Mouse (Mus musculus): ENCODE measurements around the gene Plcb1. TPM values are rescaled to one million over a fixed set of nuclear protein-coding genes. Genes with fewer than 3 reads are reported as not detected.
A peak's percentile ranks its signal among the peaks of the same experiment; 100 is the strongest.

Gene Plcb1
- polyA plus RNA-seq, 1 experiment from 2014 or later: 11.8 TPM

DNA sequence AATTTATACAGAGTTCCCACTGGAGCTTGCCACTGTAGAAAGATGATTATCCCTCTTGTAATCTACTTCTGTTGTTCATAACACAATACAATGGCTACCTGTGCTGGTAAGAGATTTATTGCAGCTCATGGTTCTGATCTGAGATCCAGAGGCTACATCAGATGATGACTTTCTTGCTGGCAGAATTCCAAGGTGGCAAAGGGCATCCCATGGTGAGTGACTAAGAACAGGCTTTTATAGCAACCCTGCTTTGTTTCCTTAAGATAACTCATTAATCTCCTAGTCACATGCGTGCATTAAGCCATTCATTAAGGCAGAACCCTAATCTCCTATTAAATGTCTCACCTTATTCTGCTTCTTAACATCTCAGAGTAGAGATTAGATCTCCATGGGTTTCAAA lies 618.2 kb downstream of the Plcb1 start:
- Histone ChIP-seq H3K9ac (ENCODE audit: low read length) (no peak overlapping the region), H3K9me3 (ENCODE audit: control insufficient read depth, low read length) (no peaks in the 10 kb centered on the region), H3K4me1 (replicated peaks; ENCODE audit: control insufficient read depth, insufficient read depth, low read length) (no peaks in the 10 kb centered on the region), H3K4me2 (ENCODE audit: low read depth, low read length) (no peak overlapping the region), H3K27ac (ENCODE audit: low read length) (no peak overlapping the region), H3K36me3 (ENCODE audit: control insufficient read depth, insufficient read depth, low read length) (no peaks in the 10 kb centered on the region), H3K4me3 (ENCODE audit: low read length) (no peak overlapping the region), H3K27me3 (ENCODE audit: control insufficient read depth, insufficient read depth, low read depth, low read length) (no peaks in the 10 kb centered on the region)
- ATAC-seq (ENCODE audit: low read depth): no peak
- WGBS: 74% methylated on average over 1 of the region's 1 CpGs

DNA sequence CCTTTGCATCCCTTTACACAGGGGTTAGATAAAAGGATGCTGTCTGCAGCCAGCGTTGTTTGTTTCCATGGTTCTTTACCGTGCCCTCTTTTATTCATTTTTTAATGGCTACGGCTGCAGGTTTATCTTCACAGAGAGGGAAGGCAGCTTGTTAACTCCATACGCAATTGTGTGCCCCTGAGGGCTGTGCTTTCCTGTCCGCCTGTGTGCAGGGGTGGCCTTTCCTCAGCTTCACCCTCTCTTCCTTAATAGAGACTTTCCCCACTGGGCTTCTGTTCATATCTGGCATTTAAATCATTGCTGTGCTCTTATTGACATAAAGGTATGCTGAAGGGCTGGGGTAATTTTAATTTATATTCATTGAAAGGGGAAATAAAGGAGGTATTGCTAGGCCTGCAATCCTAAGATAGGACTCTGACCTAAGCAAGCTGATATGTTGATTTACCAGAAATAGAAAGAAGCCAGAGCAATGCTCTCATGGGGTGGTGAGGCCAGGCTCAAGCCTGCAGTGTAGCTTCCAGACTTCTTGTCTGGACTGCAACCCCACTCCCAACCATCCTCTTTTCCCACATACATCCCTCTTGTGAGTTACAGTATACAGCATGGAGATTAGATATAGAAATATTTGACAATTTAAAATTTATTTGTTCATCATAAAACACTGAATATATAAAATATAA lies 623.7 kb downstream of the Plcb1 start:
- WGBS: 78% methylated on average over 5 of the region's 5 CpGs
- Histone ChIP-seq H3K4me2 (ENCODE audit: low read depth, low read length) (no peak overlapping the region), H3K4me3 (ENCODE audit: low read length) (no peak overlapping the region), H3K27me3 (ENCODE audit: control insufficient read depth, insufficient read depth, low read depth, low read length) (no peaks in the 10 kb centered on the region), H3K9ac (ENCODE audit: low read length) (no peak overlapping the region), H3K36me3 (ENCODE audit: control insufficient read depth, insufficient read depth, low read length) (no peaks in the 10 kb centered on the region), H3K27ac (ENCODE audit: low read length) (no peak overlapping the region), H3K4me1 (replicated peaks; ENCODE audit: control insufficient read depth, insufficient read depth, low read length) (no peaks in the 10 kb centered on the region), H3K9me3 (ENCODE audit: control insufficient read depth, low read length) (no peaks in the 10 kb centered on the region)
- no peak for ATAC-seq (ENCODE audit: low read depth)

DNA sequence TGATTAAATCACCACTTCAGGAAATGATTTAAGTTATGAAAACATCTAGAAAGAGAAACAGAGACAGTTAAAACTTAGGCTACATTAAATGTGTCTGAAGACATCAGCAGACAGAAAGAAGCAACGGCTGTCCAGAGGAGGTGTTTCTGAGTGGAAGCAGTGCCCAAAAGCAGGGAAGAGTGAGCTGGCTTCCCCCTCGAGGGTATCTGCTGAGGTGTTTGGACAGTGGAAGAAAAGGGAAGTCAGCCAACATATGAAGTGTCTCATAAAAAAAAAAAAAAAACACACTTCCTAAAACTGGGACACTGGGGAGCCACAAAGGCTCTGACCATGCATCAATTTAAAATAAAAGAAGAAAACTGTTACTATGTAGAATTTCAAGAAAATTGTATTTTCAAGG lies 625.8 kb downstream of the Plcb1 start:
- Histone ChIP-seq H3K4me1 (replicated peaks; ENCODE audit: control insufficient read depth, insufficient read depth, low read length) (no peaks in the 10 kb centered on the region), H3K36me3 (ENCODE audit: control insufficient read depth, insufficient read depth, low read length) (no peaks in the 10 kb centered on the region), H3K4me3 (ENCODE audit: low read length) (no peak overlapping the region), H3K4me2 (ENCODE audit: low read depth, low read length) (no peak overlapping the region), H3K27ac (ENCODE audit: low read length) (no peak overlapping the region), H3K27me3 (ENCODE audit: control insufficient read depth, insufficient read depth, low read depth, low read length) (no peaks in the 10 kb centered on the region), H3K9ac (ENCODE audit: low read length) (no peak overlapping the region), H3K9me3 (ENCODE audit: control insufficient read depth, low read length) (no peaks in the 10 kb centered on the region)
- ATAC-seq (ENCODE audit: low read depth): no peak
- WGBS: 11% methylated on average over 2 of the region's 2 CpGs

DNA sequence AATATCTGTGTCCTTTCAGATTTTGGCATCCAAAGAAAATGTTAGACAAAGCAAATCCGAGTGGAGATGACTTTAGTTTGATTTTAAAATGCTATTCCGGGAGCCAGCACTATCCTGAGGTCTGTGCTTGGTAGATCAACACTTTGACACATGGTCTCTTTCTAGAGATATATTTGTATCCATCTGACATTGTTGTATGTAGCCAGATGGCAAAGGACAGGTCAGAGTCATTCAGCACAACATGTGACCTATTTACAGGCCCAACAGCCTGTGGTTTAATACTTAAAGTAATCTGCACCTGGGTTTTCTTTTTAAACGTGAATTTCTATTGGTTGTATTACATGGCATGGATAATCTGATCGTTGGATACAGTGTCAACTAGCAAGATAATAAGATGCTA lies 629.3 kb downstream of the Plcb1 start:
- H3K36me3 ChIP-seq (ENCODE audit: control insufficient read depth, insufficient read depth, low read length): no peaks in the 10 kb centered on the region
- H3K4me2 ChIP-seq (ENCODE audit: low read depth, low read length): no peak overlapping the region
- H3K9me3 ChIP-seq (ENCODE audit: control insufficient read depth, low read length): no peaks in the 10 kb centered on the region
- no peak for ATAC-seq (ENCODE audit: low read depth)
- H3K27ac ChIP-seq (ENCODE audit: low read length): no peak overlapping the region
- H3K4me3 ChIP-seq (ENCODE audit: low read length): no peak overlapping the region
- no peaks in the 10 kb centered on the region for H3K4me1 ChIP-seq (replicated peaks; ENCODE audit: control insufficient read depth, insufficient read depth, low read length)
- WGBS: 72% methylated on average over 4 of the region's 4 CpGs
- H3K9ac ChIP-seq (ENCODE audit: low read length): no peak overlapping the region
- no peaks in the 10 kb centered on the region for H3K27me3 ChIP-seq (ENCODE audit: control insufficient read depth, insufficient read depth, low read depth, low read length)

DNA sequence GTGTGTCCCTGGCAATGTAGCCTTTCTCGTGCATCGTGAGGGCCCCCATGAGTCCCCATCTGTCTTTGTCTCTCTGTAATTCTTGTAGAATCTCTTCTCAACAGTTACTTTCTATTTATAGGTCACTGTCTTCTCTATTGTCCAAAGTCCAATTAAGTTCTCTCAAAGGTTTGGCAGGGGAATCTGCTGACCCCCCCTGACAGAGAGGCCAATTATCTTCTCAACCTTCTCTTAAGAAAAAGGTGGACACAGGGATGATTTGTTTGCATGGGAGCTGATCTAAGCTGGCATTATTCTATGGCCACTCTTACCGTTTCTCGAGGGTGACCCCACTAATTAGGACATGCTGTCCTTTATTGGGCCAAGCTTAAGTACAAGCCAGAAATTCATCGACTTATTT lies 633.4 kb downstream of the Plcb1 start:
- Histone ChIP-seq H3K9me3 (ENCODE audit: control insufficient read depth, low read length) (no peaks in the 10 kb centered on the region), H3K27me3 (ENCODE audit: control insufficient read depth, insufficient read depth, low read depth, low read length) (no peaks in the 10 kb centered on the region), H3K9ac (ENCODE audit: low read length) (no peak overlapping the region), H3K4me3 (ENCODE audit: low read length) (no peak overlapping the region), H3K4me2 (ENCODE audit: low read depth, low read length) (no peak overlapping the region), H3K27ac (ENCODE audit: low read length) (no peak overlapping the region), H3K36me3 (ENCODE audit: control insufficient read depth, insufficient read depth, low read length) (no peaks in the 10 kb centered on the region), H3K4me1 (replicated peaks; ENCODE audit: control insufficient read depth, insufficient read depth, low read length) (no peaks in the 10 kb centered on the region)
- no peak for ATAC-seq (ENCODE audit: low read depth)
- 80% methylated on average over 5 of the region's 5 CpGs for WGBS

DNA sequence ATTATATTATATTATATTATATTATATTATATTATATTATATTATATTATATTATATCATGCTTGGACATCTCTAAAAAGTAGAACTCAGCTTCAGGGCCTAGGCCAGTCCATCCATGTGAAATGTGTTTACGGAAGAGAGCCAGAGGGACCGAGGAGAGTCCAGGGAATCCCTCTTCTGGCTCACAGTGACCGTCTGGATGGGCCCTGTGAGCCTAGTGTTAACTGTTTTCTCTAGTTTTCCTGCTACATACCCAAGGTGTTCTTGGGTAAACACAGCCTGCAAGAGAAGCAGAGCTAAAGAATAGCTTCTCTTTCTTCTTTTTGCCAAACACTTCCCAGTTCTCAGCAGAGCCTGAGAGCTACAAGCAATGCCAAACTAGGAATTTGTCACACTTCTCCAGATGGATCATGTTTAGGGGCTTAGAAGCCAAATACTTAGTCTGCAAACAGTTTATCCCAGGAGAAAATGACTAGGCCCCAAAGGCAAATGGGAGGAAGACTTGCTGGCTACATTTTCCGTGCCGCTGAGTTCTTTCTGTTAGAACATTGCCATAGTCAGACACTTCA lies 649.2 kb downstream of the Plcb1 start:
- Histone ChIP-seq H3K27me3 (ENCODE audit: control insufficient read depth, insufficient read depth, low read depth, low read length) (no peaks in the 10 kb centered on the region), H3K4me1 (replicated peaks; ENCODE audit: control insufficient read depth, insufficient read depth, low read length) (0 out of 2 replicates have a peak, but pooled peaks cover 3% of the 10 kb centered on the region), H3K4me3 (ENCODE audit: low read length) (no peak overlapping the region), H3K27ac (ENCODE audit: low read length) (peak overlapping the region; percentile 67), H3K4me2 (ENCODE audit: low read depth, low read length) (no peak overlapping the region), H3K9ac (ENCODE audit: low read length) (no peak overlapping the region), H3K9me3 (ENCODE audit: control insufficient read depth, low read length) (no peaks in the 10 kb centered on the region), H3K36me3 (ENCODE audit: control insufficient read depth, insufficient read depth, low read length) (no peaks in the 10 kb centered on the region)
- 44% methylated on average over 5 of the region's 5 CpGs for WGBS
- peak; percentile 71 for ATAC-seq (ENCODE audit: low read depth)

DNA sequence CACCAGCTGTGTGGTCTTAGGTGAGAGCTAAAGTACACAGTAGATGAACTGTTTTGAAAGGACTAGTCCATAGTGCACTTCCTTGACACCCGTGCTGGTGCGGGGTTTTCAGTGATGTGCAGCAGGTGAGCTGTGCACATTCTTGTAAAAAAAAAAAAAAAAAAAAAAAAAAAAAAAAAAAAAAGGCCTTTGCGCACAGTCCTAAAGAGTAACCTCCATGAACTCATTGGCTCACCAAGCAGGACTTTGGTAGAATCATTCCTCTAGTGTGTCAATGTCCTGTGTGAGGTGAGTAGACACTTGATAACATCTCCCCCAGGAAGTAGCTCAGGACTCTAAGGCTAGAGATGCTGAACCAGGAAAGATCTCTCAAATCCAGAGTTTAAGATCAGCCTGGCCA lies 653.2 kb downstream of the Plcb1 start:
- H3K9ac ChIP-seq (ENCODE audit: low read length): no peak overlapping the region
- H3K27ac ChIP-seq (ENCODE audit: low read length): no peak overlapping the region
- H3K4me1 ChIP-seq (replicated peaks; ENCODE audit: control insufficient read depth, insufficient read depth, low read length): 0 out of 2 replicates have a peak, but pooled peaks cover 3% of the 10 kb centered on the region
- ATAC-seq (ENCODE audit: low read depth): no peak; the same call in 1 of the 2 replicates
- H3K36me3 ChIP-seq (ENCODE audit: control insufficient read depth, insufficient read depth, low read length): no peaks in the 10 kb centered on the region
- WGBS: 69% methylated on average over 3 of the region's 3 CpGs
- no peak overlapping the region for H3K4me2 ChIP-seq (ENCODE audit: low read depth, low read length)
- no peaks in the 10 kb centered on the region for H3K27me3 ChIP-seq (ENCODE audit: control insufficient read depth, insufficient read depth, low read depth, low read length)
- no peaks in the 10 kb centered on the region for H3K9me3 ChIP-seq (ENCODE audit: control insufficient read depth, low read length)
- H3K4me3 ChIP-seq (ENCODE audit: low read length): no peak overlapping the region

DNA sequence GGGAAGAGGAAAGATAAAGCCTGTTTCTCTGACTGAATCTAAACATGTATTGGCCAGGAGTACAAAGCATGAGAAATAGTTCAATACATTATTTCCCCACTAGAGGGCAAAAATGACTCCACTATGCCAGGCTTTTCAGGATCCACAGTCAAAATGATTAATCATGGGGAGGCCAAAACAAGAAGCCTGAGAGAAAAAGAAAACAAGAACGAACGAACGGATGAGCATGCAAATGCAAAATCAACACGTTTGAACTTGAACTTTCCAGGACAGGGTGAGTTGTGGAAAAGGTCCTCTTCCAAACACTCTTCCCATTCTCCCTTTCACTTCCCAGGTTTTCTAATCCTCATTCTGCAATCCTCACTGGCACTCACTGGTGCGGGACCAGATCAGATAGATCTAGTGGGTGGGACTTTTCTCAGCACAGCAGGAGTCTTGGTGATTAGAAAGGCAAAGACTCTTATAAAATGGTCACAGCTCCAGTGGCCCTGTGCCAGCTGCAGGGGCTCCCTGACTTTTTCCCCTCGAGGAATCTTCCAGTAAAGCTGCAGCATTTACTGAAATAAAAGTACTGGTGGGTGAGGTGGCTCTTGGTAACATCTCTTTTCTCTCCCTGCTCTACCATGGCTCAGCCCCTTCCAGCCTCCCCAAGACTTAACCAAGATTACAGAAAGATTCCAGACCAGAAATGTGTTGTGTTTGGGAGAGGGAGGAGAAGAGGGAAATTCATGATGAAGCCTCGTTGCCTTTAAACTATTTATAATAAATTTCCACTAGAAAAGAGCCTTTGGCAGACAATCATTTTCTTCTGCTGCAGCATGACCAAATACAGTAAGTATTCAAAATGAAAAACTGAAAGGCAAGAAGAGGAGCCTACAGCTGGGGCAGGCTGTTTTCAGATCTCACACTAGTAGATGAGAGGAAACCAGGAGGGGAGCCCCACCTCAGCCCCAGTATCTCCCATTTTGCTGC lies 654.0 kb downstream of the Plcb1 start:
- Histone ChIP-seq H3K4me3 (ENCODE audit: low read length) (peak overlapping the region; percentile 14; the same call in 1 of the 2 replicates), H3K36me3 (ENCODE audit: control insufficient read depth, insufficient read depth, low read length) (no peaks in the 10 kb centered on the region), H3K9ac (ENCODE audit: low read length) (no peak overlapping the region), H3K27me3 (ENCODE audit: control insufficient read depth, insufficient read depth, low read depth, low read length) (no peaks in the 10 kb centered on the region), H3K27ac (ENCODE audit: low read length) (peak overlapping the region; percentile 69), H3K4me1 (replicated peaks; ENCODE audit: control insufficient read depth, insufficient read depth, low read length) (0 out of 2 replicates have a peak, but pooled peaks cover 3% of the 10 kb centered on the region), H3K9me3 (ENCODE audit: control insufficient read depth, low read length) (no peaks in the 10 kb centered on the region), H3K4me2 (ENCODE audit: low read depth, low read length) (peak overlapping the region; percentile 29)
- ATAC-seq (ENCODE audit: low read depth): peak; percentile 72
- WGBS: 12% methylated on average over 7 of the region's 7 CpGs

DNA sequence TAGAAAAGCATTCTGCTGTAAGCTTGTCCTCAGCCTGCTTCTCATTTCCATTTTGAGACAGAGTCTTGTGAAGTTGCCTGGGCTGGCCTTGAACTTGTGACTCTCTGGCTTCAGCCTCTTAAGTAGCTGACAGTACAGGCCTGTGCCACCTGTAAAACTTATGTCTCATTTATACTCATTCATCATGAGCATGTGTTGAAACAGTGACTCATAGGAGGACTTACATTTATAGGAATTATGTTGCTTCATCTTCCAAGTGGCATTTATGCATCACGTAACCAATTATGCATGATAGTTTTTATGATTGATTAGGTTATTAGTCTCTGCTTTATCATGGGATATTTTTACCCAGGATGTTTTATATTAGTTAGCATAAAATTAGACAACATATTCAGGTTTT lies 667.7 kb downstream of the Plcb1 start:
- H3K4me1 ChIP-seq (replicated peaks; ENCODE audit: control insufficient read depth, insufficient read depth, low read length): no peaks in the 10 kb centered on the region
- H3K9me3 ChIP-seq (ENCODE audit: control insufficient read depth, low read length): no peaks in the 10 kb centered on the region
- H3K4me2 ChIP-seq (ENCODE audit: low read depth, low read length): no peak overlapping the region
- no peak overlapping the region for H3K9ac ChIP-seq (ENCODE audit: low read length)
- 94% methylated on average over 1 of the region's 1 CpGs for whole genome bisulfite sequencing
- no peak overlapping the region for H3K27ac ChIP-seq (ENCODE audit: low read length)
- H3K36me3 ChIP-seq (ENCODE audit: control insufficient read depth, insufficient read depth, low read length): no peaks in the 10 kb centered on the region
- no peaks in the 10 kb centered on the region for H3K27me3 ChIP-seq (ENCODE audit: control insufficient read depth, insufficient read depth, low read depth, low read length)
- no peak for ATAC-seq (ENCODE audit: low read depth)
- H3K4me3 ChIP-seq (ENCODE audit: low read length): no peak overlapping the region
